8 mouse cellular contexts compared by ENCODE assay signal in genomic region chr12:99564301-99564910, GRCm38 (mm10). TPM values are rescaled to one million over a fixed set of nuclear protein-coding genes. Genes with fewer than 3 reads are reported as not detected.
DNase-seq lines count a peak whose midpoint lies in the region; ATAC-seq and TF ChIP-seq lines count a peak whose summit lies in the region.

No protein-coding gene starts in this region.

- no peaks in the 10 kb centered on the region for H3K9me3 ChIP-seq in heart, embryonic 16.5 days (replicated peaks; ENCODE audit: control insufficient read depth, low read length)
- no peaks in the 10 kb centered on the region for H3K9me3 ChIP-seq in liver, embryonic 16.5 days (replicated peaks; ENCODE audit: control insufficient read depth, low read length)

- no peak overlapping the region for H3K27ac ChIP-seq in layer of hippocampus, adult 2 months
- peak overlapping the region; percentile 23; the same call in 1 of the 2 replicates for H3K27ac ChIP-seq in heart, embryonic 16.5 days (ENCODE audit: low read length)
- 0 out of 2 replicates have a peak overlapping the region, but pooled peaks have one; percentile 12 for H3K27ac ChIP-seq in liver, embryonic 16.5 days (ENCODE audit: low read length)

- H3K4me1 ChIP-seq in heart, embryonic 16.5 days (ENCODE audit: control insufficient read depth, insufficient read depth, low read length) = peaks cover 28% of the 10 kb centered on the region
- peaks cover 19% of the 10 kb centered on the region for H3K4me1 ChIP-seq in liver, embryonic 16.5 days (ENCODE audit: control insufficient read depth, low read depth, low read length)

- peak overlapping the region; percentile 79 for H3K4me3 ChIP-seq in layer of hippocampus, adult 2 months
- no peak overlapping the region; the same call in 1 of the 2 replicates for H3K4me3 ChIP-seq in heart, embryonic 16.5 days (ENCODE audit: low read length)
- H3K4me3 ChIP-seq in liver, embryonic 16.5 days (ENCODE audit: low read depth, low read length) = no peak overlapping the region

- no peaks in the 10 kb centered on the region for H3K36me3 ChIP-seq in heart, embryonic 16.5 days (ENCODE audit: control insufficient read depth, insufficient read depth)
- H3K36me3 ChIP-seq in liver, embryonic 16.5 days (ENCODE audit: control insufficient read depth, insufficient read depth) = no peaks in the 10 kb centered on the region

- no peak for DNase-seq in layer of hippocampus, adult 2 months (ENCODE audit: low spot score in 2 of 2)
- DNase-seq in layer of hippocampus, adult 11-12 months (ENCODE audit: low spot score) = no peak
- DNase-seq in T-cell, adult 2 months (ENCODE audit: low spot score) = peak; percentile 59
- DNase-seq in urinary bladder, postnatal 14 days (ENCODE audit: low spot score) = no peak
- DNase-seq in left cerebral cortex, adult 11 months (ENCODE audit: low spot score) = no peak
- DNase-seq in layer of hippocampus, postnatal 10 days (ENCODE audit: low spot score in 2 of 2) = no peak

- TF ChIP-seq CTCF in layer of hippocampus, adult 2 months (conservative IDR thresholded peaks at IDR 0.05) = no peak

- no peak overlapping the region for H3K9ac ChIP-seq in heart, embryonic 16.5 days (ENCODE audit: low read length)
- H3K9ac ChIP-seq in liver, embryonic 16.5 days (ENCODE audit: low read depth, low read length) = no peak overlapping the region

- H3K4me2 ChIP-seq in heart, embryonic 16.5 days (ENCODE audit: low read depth, low read length) = peak overlapping the region; percentile 84
- peak overlapping the region; percentile 88; the same call in 1 of the 2 replicates for H3K4me2 ChIP-seq in liver, embryonic 16.5 days (ENCODE audit: low read depth, low read length)

- 34% methylated on average over 9 of the region's 9 CpGs for WGBS in heart, embryonic 16.5 days
- WGBS in liver, embryonic 16.5 days (ENCODE audit: insufficient replicate concordance) = 17% methylated on average over 9 of the region's 9 CpGs

- no peak for ATAC-seq in heart, embryonic 16.5 days (replicated peaks; ENCODE audit: extremely low read depth, insufficient read depth, low FRiP score)
- ATAC-seq in liver, embryonic 16.5 days (ENCODE audit: low read depth) = no peak

- no peaks in the 10 kb centered on the region for H3K27me3 ChIP-seq in heart, embryonic 16.5 days (ENCODE audit: control insufficient read depth, insufficient read depth, low read length)
- H3K27me3 ChIP-seq in liver, embryonic 16.5 days (ENCODE audit: control insufficient read depth, insufficient read depth, low read depth, low read length) = no peaks in the 10 kb centered on the region

RNA-seq across cellular contexts. Expression of gene Foxn3, which starts 1.0 kb away (rescaled TPM):
- 10 to 100 TPM; 45.9 to 53.7 TPM for total RNA-seq in layer of hippocampus, adult 2 months (2021)
- 52.1 and 57.2 TPM in 2 replicates for polyA plus RNA-seq in heart, embryonic 16.5 days (2015; fragmentation: Nextera tagmentation; extraction: Ambion mirVana)
- 18.6 and 23.5 TPM in 2 replicates for polyA plus RNA-seq in liver, embryonic 16.5 days (2015; fragmentation: Nextera tagmentation; extraction: Ambion mirVana)
- total RNA-seq in layer of hippocampus, postnatal 10 days (2021) = 10 to 100 TPM; 55.7 to 59.4 TPM
